Mouse (Mus musculus) C2C12 (cell line): Measurements from ENCODE around the gene Ccdc117.

Experiments
- CTCF ChIP-seq: IDR thresholded peaks from one replicate; pipeline ENCODE4 v1.5.1; 2011; ENCODE audit not compliant: control insufficient read depth, insufficient read depth, insufficient read length
- USF1 ChIP-seq: IDR thresholded peaks from one replicate; pipeline ENCODE4 v1.6.1; 2011; ENCODE audit warnings: low read depth, mild to moderate bottlenecking, control low read depth, moderate library complexity

- TF ChIP-seq CTCF (no peak), USF1 (no peak)
Observed at GRCm38 (mm10) chr11:5551430-5551829, 9.4 kb upstream of the Ccdc117 start.
